8 mouse cellular contexts compared by ENCODE assay signal in genomic region chr12:16958851-16959250, GRCm38 (mm10). TPM values are rescaled to one million over a fixed set of nuclear protein-coding genes. Genes with fewer than 3 reads are reported as not detected.
DNase-seq lines count a peak whose midpoint lies in the region; ATAC-seq and TF ChIP-seq lines count a peak whose summit lies in the region.

No protein-coding gene starts in this region.

- no peak overlapping the region for H3K4me2 ChIP-seq in forebrain, embryonic 11.5 days (ENCODE audit: low read depth, low read length, severe bottlenecking)

- no peak overlapping the region for H3K27ac ChIP-seq in embryonic fibroblast, embryonic 13.5 days (ENCODE audit: insufficient read depth, low read length)
- H3K27ac ChIP-seq in forebrain, embryonic 11.5 days (ENCODE audit: low read depth, low read length) = no peak overlapping the region

- 75% methylated on average over 1 of the region's 1 CpGs for WGBS in forebrain, embryonic 11.5 days

- H3K4me3 ChIP-seq in embryonic fibroblast, embryonic 13.5 days (ENCODE audit: insufficient read depth, low read length) = no peak overlapping the region
- H3K4me3 ChIP-seq in forebrain, embryonic 11.5 days (ENCODE audit: low read depth, low read length) = no peak overlapping the region

- no peaks in the 10 kb centered on the region for H3K27me3 ChIP-seq in forebrain, embryonic 11.5 days (ENCODE audit: control insufficient read depth, insufficient read depth, low read length)

- no peak for ATAC-seq in forebrain, embryonic 11.5 days (replicated peaks; ENCODE audit: low FRiP score)

- DNase-seq in cerebellum, postnatal 10 days = peak; percentile 17 to 25
- no peak for DNase-seq in cerebellum, adult 18-20 months
- peak; percentile 9 for DNase-seq in right cerebral cortex, postnatal 14 days
- no peak for DNase-seq in right cerebral cortex, postnatal 36 days (ENCODE audit: low spot score in 2 of 2)
- peak; percentile 16 for DNase-seq in thymus, postnatal 25 days
- DNase-seq in cerebellum, adult 8-10 months = no peak
- DNase-seq in forebrain, embryonic 11.5 days (ENCODE audit: low spot score) = no peak

- H3K9ac ChIP-seq in forebrain, embryonic 11.5 days (ENCODE audit: low read length) = no peak overlapping the region

- 0 out of 2 replicates have a peak, but pooled peaks have one; percentile 9 for TF ChIP-seq CTCF in embryonic fibroblast, embryonic 13.5 days (IDR thresholded peaks at IDR 0.05; ENCODE audit: borderline replicate concordance, insufficient read depth, low read length)

- peaks cover 10% of the 10 kb centered on the region; the same call in 1 of the 2 replicates for H3K36me3 ChIP-seq in forebrain, embryonic 11.5 days (ENCODE audit: control insufficient read depth, insufficient read depth, low read length)

- no peak for TF ChIP-seq POLR2A in embryonic fibroblast, embryonic 13.5 days (IDR thresholded peaks at IDR 0.05; ENCODE audit: low read depth, low read length)

- no peaks in the 10 kb centered on the region for H3K9me3 ChIP-seq in forebrain, embryonic 11.5 days (ENCODE audit: control insufficient read depth, low read length)

- H3K4me1 ChIP-seq in embryonic fibroblast, embryonic 13.5 days (ENCODE audit: control insufficient read depth, insufficient read depth, low read length) = no peaks in the 10 kb centered on the region
- H3K4me1 ChIP-seq in forebrain, embryonic 11.5 days (replicated peaks; ENCODE audit: control insufficient read depth, insufficient read depth, low read length) = no peaks in the 10 kb centered on the region

RNA-seq across cellular contexts. Expression of gene Pqlc3, which starts 41.4 kb away (rescaled TPM):
- polyA plus RNA-seq in embryonic fibroblast, embryonic 13.5 days (2011; ENCODE audit: insufficient read length, low read depth, missing spikeins) = 75.1 and 77.4 TPM in 2 replicates
- 3.5 and 4.8 TPM in 2 replicates for polyA plus RNA-seq in forebrain, embryonic 11.5 days (2014; fragmentation: Nextera tagmentation; extraction: Ambion mirVana)

RNA-seq across cellular contexts. Expression of gene 2410004P03Rik, which starts 52.7 kb away (rescaled TPM):
- polyA plus RNA-seq in embryonic fibroblast, embryonic 13.5 days (2011; ENCODE audit: insufficient read length, low read depth, missing spikeins) = 0.17 TPM in 1 of 2 replicates, not detected in the other
- 0.32 and 0.47 TPM in 2 replicates for polyA plus RNA-seq in forebrain, embryonic 11.5 days (2014; fragmentation: Nextera tagmentation; extraction: Ambion mirVana)

Comparison
In these comparisons a context has a peak if more than half of its experiments do, and no peak if none do; other contexts are left out.
1. DNase-seq: peak in cerebellum, postnatal 10 days (2 of 2), right cerebral cortex, postnatal 14 days (single experiment) and thymus, postnatal 25 days (single experiment); none in cerebellum, adult 18-20 months (0 of 2), right cerebral cortex, postnatal 36 days (0 of 2), cerebellum, adult 8-10 months (single experiment) and forebrain, embryonic 11.5 days (single experiment).
2. RNA of gene Pqlc3, which starts 41.4 kb away (polyA plus RNA-seq): 75.1 to 77.4 TPM in embryonic fibroblast, embryonic 13.5 days; 3.5 to 4.8 TPM in forebrain, embryonic 11.5 days; every median in the first group is over 10 times any median in the second.